Mouse (Mus musculus) c-Kit-negative CD71-positive TER-119-positive erythroid progenitor cells, embryonic 14.5 days (primary cell): ENCODE results near the gene Nes.
A peak's percentile ranks its signal among the peaks of the same experiment; 100 is the strongest.

ENCODE experiments used
- DNase-seq: peaks from one replicate; pipeline ENCODE4 v3.0.0-alpha.2; 2013; ENCODE audit warnings: low read depth, low spot score

Gene Nes

GRCm38 (mm10) chr3:88022322-88023191 lies 51.7 kb downstream of the Nes start:
- peak; percentile 53 for DNase-seq

GRCm38 (mm10) chr3:88023192-88024074 lies 52.6 kb downstream of the Nes start:
- DNase-seq: no peak

GRCm38 (mm10) chr3:88026823-88027222 lies 55.9 kb downstream of the Nes start:
- no peak for DNase-seq

GRCm38 (mm10) chr3:88027434-88028186 lies 56.7 kb downstream of the Nes start, which contains the start of gene Hapln2:
Hapln2 (minus strand) TSS chr3:88027583.
- DNase-seq: no peak
